Mouse (Mus musculus): ENCODE results near the gene Dcst1.

DNA sequence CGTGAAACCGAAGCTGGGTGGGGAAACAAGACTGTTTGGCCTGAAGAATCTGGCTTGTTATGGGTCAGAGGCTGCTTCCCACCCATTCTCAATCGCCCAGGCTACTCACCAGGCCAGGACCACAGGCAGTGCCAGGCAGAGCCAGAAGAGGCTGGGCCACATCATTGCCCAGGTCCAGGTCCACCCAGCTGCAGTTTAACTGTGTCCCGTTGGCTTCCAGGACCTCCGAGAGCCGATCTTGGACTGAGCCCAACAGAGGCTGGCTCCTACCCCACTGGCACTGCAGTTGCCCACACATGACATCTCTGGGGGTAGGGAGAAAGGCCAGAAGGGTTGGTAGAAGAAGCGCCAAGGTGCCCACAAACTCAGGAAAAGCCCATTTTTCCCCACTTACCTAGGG lies 21.8 kb downstream of the Dcst1 start:
- TF ChIP-seq GATA1 (IDR thresholded peaks at IDR 0.05; ENCODE audit: borderline replicate concordance, low read length) (no peak), FLI1 (IDR thresholded peaks at IDR 0.05; ENCODE audit: low read length) (no peak)
